Mouse (Mus musculus): ENCODE data around the gene Gm45140. TPM values are rescaled to one million over a fixed set of nuclear protein-coding genes. Genes with fewer than 3 reads are reported as not detected.

Gm45140 gene
- total RNA-seq, 2 experiments from 2014 or later, result 4.1 to 4.2 TPM

DNA sequence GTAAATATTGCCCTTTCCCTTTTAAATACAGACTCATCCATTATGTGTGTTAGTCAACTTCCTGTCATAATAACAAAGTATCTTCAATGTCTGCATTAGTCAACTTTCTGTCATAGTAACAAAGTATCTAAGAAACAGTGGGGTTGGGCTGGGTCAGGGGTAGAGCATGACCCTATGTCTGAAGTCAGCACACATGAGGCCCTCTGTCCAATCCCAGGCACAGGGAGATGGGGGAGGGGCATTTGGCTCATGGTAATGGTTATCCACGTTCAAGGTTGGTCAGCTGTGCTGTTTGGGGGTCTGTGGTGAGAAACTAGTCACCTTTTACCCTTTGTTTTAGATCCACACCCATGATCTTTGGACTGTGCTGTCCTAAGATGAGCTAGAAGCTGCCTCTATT, 90.3 kb downstream of the Gm45140 start:
- no peak for DNase-seq (ENCODE audit: low spot score in 2 of 2)

DNA sequence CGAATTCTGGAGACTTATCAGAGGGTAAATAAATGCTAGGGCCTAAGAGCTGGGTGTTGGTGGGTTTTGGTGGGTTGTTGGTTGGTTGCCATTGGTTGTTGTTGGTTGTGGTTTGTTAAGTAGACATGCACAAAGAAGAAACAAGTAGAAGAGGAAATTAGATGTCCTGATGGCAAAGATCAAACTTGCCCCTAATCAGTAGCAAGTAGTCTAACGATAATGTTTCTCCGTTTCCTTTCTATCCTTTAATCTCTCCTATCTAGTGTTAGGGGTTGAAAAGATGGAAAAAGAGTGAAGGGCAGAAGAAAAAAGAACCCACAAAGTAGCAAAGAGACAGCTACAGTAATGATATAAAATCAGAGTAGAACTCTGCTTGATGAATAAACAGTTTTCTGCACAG, 91.0 kb downstream of the Gm45140 start:
- no peak for DNase-seq (ENCODE audit: low spot score in 2 of 2)

DNA sequence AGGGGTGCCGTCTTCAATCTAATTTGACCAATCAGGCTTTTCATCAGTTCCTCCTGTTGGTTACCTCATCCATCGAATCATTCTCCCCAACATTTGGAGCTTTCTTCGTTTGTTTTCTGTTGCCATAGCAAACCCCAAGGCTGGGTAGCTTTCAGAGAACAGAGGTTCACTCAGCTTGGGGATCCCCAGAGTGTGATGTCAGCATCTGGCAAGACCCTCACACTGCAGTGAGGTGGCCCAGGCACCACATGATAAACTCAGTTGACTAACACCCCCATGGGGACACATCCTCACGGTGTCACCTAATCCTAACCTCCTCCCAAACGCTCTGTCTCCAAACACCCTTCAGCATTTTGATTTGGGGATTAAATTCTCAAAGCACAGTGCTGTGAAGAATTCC, 92.3 kb downstream of the Gm45140 start:
- no peak for DNase-seq (ENCODE audit: low spot score in 2 of 2)

- DNase-seq (ENCODE audit: low spot score in 2 of 2), result no peak
Observed at GRCm38 (mm10) chr6:87742804-87743203, 92.8 kb downstream of the Gm45140 start.

GRCm38 (mm10) chr6:87741978-87742377, 93.6 kb downstream of the Gm45140 start:
- no peak for DNase-seq (ENCODE audit: low spot score in 2 of 2)

GRCm38 (mm10) chr6:87740496-87740895, 95.1 kb downstream of the Gm45140 start:
- DNase-seq (ENCODE audit: low spot score in 2 of 2), result no peak

DNA sequence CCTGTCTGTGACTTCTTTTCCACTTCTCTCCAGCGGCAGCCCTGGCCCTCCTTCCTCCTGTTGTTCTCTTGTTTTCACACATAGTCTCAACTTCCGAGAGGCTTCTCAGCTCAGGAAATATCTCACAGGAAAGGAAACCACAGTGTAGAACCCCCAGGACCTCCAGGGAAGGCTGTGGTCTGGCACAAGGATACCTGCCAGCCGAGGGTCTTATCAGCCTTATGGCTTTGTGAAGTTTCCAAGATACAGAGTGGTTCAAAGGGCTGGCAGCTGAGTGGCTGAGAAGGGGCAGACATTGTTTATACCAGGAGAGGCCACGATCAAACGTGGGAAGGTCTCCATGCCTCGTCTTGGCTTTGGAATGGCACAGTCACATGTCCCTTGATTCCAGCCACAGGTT, 95.7 kb downstream of the Gm45140 start:
- DNase-seq (ENCODE audit: low spot score in 2 of 2), result no peak

Other genes with a start within 250 kb of the Gm45140 start
- gene Prokr1, start 245.1 kb downstream of the Gm45140 start, total RNA-seq (2021), result 1 to 10 TPM; 7.9 to 9.3 TPM
- gene Aplf, start 163.6 kb downstream of the Gm45140 start, total RNA-seq (2021), result 1 to 10 TPM; 5.2 to 6.0 TPM
- 1 to 10 TPM; 2.7 to 3.4 TPM for gene Efcc1, start 104.9 kb downstream of the Gm45140 start, total RNA-seq (2021)
- under 1 TPM in 1 of 2 experiments, not detected in 1; 0.32 TPM for gene Gp9, start 57.7 kb downstream of the Gm45140 start, total RNA-seq (2021)
- 10 to 100 TPM; 21.4 to 25.1 TPM for gene Rab43, start 23.6 kb downstream of the Gm45140 start, total RNA-seq (2021)
- gene Isy1, start 3.0 kb upstream of the Gm45140 start, total RNA-seq (2021), result 10 to 100 TPM; 25.1 to 28.0 TPM
- gene Cnbp, start 15.3 kb upstream of the Gm45140 start, total RNA-seq (2021), result 100 to 1,000 TPM; 469 to 478 TPM
- 10 to 100 TPM; 93.9 to 95.2 TPM for gene Copg1, start 52.0 kb upstream of the Gm45140 start, total RNA-seq (2021)
- 10 to 100 TPM; 18.3 to 18.6 TPM for gene Hmces, start 78.1 kb upstream of the Gm45140 start, total RNA-seq (2021)
- gene H1fx, start 145.8 kb upstream of the Gm45140 start, total RNA-seq (2021), result 10 to 100 TPM; 31.9 to 40.7 TPM
- gene Rab7, start 209.5 kb upstream of the Gm45140 start, total RNA-seq (2021), result 100 to 1,000 TPM; 193 to 208 TPM
- 100 to 1,000 TPM; 101 to 110 TPM for gene Rpn1, start 248.7 kb upstream of the Gm45140 start, total RNA-seq (2021)